Mouse (Mus musculus) kidney, adult 2 months (tissue): ENCODE data around the gene Synpr.

Experiments used
- CTCF ChIP-seq: fragments of 200-500 bp; conservative IDR thresholded peaks from 2 replicates; pipeline ENCODE4 v1.5.1; 2011; ENCODE audit warnings: low read depth, mild to moderate bottlenecking, control low read depth, low read length, moderate library complexity, mixed read lengths; ENCODE audit not compliant: insufficient read depth, insufficient read length
- POLR2A ChIP-seq: fragments of 200-500 bp; IDR thresholded peaks from one replicate; pipeline ENCODE4 v1.6.1; 2011; ENCODE audit warnings: low read depth, low read length, control low read depth

DNA sequence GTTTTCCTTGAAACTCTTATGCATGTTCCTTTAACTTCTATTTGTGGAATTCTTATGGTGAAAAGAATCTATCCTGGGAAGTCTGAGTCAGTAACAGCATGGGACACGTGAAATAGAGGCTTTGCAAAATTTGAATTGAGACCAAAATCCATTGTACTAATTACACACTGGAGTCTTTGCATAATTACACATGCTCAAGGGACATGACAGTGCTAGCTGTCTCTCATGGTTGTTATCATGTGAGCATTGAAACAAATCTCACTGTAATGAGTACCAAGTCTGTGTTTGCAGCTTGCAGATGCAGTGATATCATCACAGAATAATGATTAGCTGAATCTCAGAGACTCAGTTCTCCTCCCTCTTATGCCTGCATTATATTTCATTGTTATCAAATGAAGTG, 22.2 kb upstream of the Synpr start:
- TF ChIP-seq CTCF, result no peak
- TF ChIP-seq POLR2A, result no peak
